Mouse (Mus musculus) neural tube, embryonic 14.5 days (tissue): ENCODE measurements around the gene Col18a1. TPM values are rescaled to one million over a fixed set of nuclear protein-coding genes. Genes with fewer than 3 reads are reported as not detected.

Experiments used
- ATAC-seq: fragments of 200-750 bp; cut with Nextera tagmentation; 2 replicates; pipeline ENCODE4 v1.8.0; 2017; ENCODE audit warnings: low read depth, mild to moderate bottlenecking, moderate TSS enrichment, moderate library complexity
- H3K27ac ChIP-seq: fragments of 300-500 bp; sonication (generic); 2 replicates; pipeline ENCODE4 v1.5.1; 2014; ENCODE audit warnings: low read depth, mild to moderate bottlenecking, control low read depth, low read length, moderate library complexity, mixed read lengths
- H3K27me3 ChIP-seq: fragments of 300-500 bp; sonication (generic); 2 replicates; pipeline ENCODE4 v1.6.1; 2014; ENCODE audit warnings: low read length; ENCODE audit not compliant: control insufficient read depth, insufficient read depth
- H3K36me3 ChIP-seq: fragments of 300-500 bp; sonication (generic); 2 replicates; pipeline ENCODE4 v1.6.1; 2014; ENCODE audit warnings: low read length, mixed read lengths; ENCODE audit not compliant: control insufficient read depth, insufficient read depth
- H3K4me1 ChIP-seq: fragments of 300-500 bp; sonication (generic); 2 replicates; pipeline ENCODE4 v1.6.1; 2014; ENCODE audit warnings: low read length; ENCODE audit not compliant: control insufficient read depth, insufficient read depth
- H3K4me2 ChIP-seq: fragments of 300-500 bp; sonication (generic); 2 replicates; pipeline ENCODE4 v1.6.1; 2014; ENCODE audit warnings: mild to moderate bottlenecking, low read depth, low read length, control low read depth
- H3K4me3 ChIP-seq: fragments of 300-500 bp; sonication (generic); 2 replicates; pipeline ENCODE4 v1.5.1; 2014; ENCODE audit warnings: low read depth, low read length, control low read depth, mixed read lengths
- H3K9ac ChIP-seq: fragments of 300-500 bp; sonication (generic); replicated peaks from 2 replicates; pipeline ENCODE4 v1.6.1; 2014; ENCODE audit warnings: low read depth, mild to moderate bottlenecking, control low read depth, low read length, mixed read lengths
- H3K9me3 ChIP-seq: fragments of 300-500 bp; sonication (generic); 2 replicates; pipeline ENCODE4 v1.6.1; 2016; ENCODE audit warnings: low read length; ENCODE audit not compliant: control insufficient read depth
- WGBS: fragments of 180-500 bp; shearing (Covaris S2); extraction: QIAGEN DNeasy Blood & Tissue Kit; methylation state at CpG from one replicate; pipeline ENCODE4 v1.1.7; 2014; 5-methylcytosine and 5-hydroxymethylcytosine counted together
- polyA plus RNA-seq: library from polyadenylated mRNA; unstranded; fragments of >200 nt; fragmentation: Nextera tagmentation; extraction: Ambion mirVana; gene quantifications from 2 replicates; pipeline ENCODE4 v1.2.1, GENCODE M21; 2014

The Col18a1 gene
- polyA plus RNA-seq, 1 experiment from 2014 or later: 5.3 TPM

- no peak overlapping the region for H3K9ac ChIP-seq
- ATAC-seq: no peak
- 68% methylated on average over 19 of the region's 19 CpGs for WGBS
Measured at GRCm38 (mm10) chr10:77113489-77114240, 52.7 kb downstream of the Col18a1 start.

DNA sequence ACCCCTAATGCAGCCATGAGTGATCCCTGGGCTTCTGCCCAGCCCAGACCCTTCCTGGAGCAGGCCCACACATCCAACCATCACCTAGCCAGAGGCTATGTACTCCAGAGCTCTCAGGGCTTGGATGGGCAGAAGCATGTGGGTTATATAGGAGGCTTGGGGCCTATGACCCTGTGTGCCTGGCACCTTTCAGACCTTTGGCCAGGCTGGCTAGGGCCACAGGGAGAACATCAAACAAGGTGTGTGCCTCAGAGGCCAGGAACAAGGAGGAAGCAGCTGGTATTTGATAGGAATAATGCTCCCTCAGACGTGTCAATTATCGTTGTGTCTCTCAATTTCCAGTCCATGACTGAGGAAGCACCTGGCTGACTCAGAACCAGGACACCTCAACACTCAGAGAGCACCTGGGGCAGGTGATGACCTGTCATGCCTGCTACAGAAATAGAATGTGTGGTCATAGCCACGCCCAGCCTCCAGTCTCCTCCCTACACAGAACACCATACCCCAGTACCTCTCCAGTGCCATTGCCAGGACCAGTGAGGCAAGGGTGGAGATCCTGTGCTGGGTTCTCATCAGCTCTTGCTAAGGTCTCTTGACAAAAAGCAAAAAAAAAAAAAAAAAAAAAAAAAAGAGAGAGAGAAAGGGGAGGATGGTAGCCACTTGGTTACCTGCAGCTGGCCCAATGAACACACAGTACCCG is 54.6 kb downstream of the Col18a1 start:
- no peaks in the 10 kb centered on the region for H3K36me3 ChIP-seq
- H3K4me3 ChIP-seq: no peak overlapping the region
- WGBS: 94% methylated on average over 4 of the region's 4 CpGs
- no peak for ATAC-seq
- H3K9ac ChIP-seq: no peak overlapping the region
- no peaks in the 10 kb centered on the region for H3K4me1 ChIP-seq
- no peak overlapping the region for H3K4me2 ChIP-seq
- no peaks in the 10 kb centered on the region for H3K9me3 ChIP-seq
- H3K27ac ChIP-seq: no peak overlapping the region
- no peaks in the 10 kb centered on the region for H3K27me3 ChIP-seq

More at GRCm38 (mm10) chr10:77113489-77114240, 52.7 kb downstream of the Col18a1 start:
- Histone ChIP-seq H3K4me3 (no peak overlapping the region), H3K4me2 (no peak overlapping the region), H3K27me3 (no peaks in the 10 kb centered on the region), H3K4me1 (no peaks in the 10 kb centered on the region), H3K9me3 (no peaks in the 10 kb centered on the region), H3K27ac (no peak overlapping the region), H3K36me3 (no peaks in the 10 kb centered on the region)

DNA sequence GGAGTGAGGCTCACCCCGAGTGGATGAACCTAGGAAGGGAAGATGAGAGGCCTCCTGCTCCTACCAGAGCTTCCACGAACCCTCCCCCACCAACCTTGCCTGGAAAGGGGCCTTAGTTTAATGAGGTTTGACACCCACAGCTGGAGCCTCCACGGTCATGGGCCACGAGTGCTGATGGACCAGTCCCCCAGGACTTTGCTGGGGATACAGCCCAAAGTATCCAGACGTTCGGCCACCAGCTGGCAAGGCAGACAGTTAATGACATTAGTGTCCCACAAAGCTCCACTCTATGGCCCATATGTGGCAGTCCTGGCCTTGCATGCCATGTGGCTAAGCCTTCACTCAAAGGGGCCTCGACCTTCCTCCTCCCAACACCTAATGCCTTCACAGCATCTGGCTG is 55.5 kb downstream of the Col18a1 start:
- Histone ChIP-seq H3K36me3 (no peaks in the 10 kb centered on the region), H3K4me2 (no peak overlapping the region), H3K27ac (no peak overlapping the region), H3K9ac (no peak overlapping the region), H3K27me3 (no peaks in the 10 kb centered on the region), H3K9me3 (no peaks in the 10 kb centered on the region), H3K4me1 (no peaks in the 10 kb centered on the region), H3K4me3 (no peak overlapping the region)
- WGBS: 64% methylated on average over 7 of the region's 7 CpGs
- no peak for ATAC-seq

DNA sequence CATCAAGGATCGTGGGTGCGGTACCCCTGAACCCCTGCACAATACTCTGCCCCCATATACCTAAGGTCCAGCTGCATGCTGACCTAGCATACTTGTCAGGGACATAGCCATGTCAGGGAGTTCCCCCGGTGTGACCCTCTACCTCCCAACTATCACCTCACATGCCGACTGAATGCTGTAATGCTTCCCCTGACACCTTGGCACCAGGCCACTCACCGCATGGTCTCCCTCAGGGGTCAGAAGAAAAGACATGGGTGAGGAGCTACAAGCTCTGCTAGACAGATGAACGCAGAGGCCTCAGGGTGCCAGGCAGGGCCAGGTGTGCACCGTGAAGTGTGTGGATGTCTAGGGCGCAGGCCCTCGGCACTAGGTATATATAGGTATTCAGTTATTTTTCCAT is 56.3 kb downstream of the Col18a1 start:
- Histone ChIP-seq H3K4me2 (no peak overlapping the region), H3K36me3 (no peaks in the 10 kb centered on the region), H3K9me3 (no peaks in the 10 kb centered on the region), H3K9ac (no peak overlapping the region), H3K27ac (no peak overlapping the region), H3K4me3 (no peak overlapping the region), H3K4me1 (no peaks in the 10 kb centered on the region), H3K27me3 (no peaks in the 10 kb centered on the region)
- no peak for ATAC-seq
- WGBS: 95% methylated on average over 9 of the region's 9 CpGs

DNA sequence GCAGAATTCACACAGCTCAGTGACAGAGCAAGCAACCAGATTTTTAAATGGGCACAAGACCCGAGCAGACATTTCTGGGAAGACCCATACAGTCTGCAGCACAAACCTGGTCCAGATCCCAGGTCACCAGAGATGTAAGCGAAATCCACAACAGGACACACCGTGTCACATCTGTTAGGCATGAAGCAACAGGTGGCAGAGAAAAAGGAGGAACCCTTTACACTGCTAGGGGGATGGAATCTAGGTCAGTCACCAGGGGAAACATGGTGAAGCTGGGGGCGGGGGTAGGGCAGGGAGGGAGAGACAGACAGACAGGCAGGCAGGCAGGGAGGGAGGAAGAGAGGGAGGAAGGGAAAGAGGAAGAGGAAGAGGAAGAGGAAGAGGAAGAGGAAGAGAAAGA is 58.2 kb downstream of the Col18a1 start:
- Histone ChIP-seq H3K36me3 (no peaks in the 10 kb centered on the region), H3K9ac (no peak overlapping the region), H3K27ac (no peak overlapping the region), H3K4me1 (no peaks in the 10 kb centered on the region), H3K27me3 (no peaks in the 10 kb centered on the region), H3K9me3 (no peaks in the 10 kb centered on the region), H3K4me3 (no peak overlapping the region), H3K4me2 (no peak overlapping the region)
- WGBS: 93% methylated on average over 4 of the region's 4 CpGs
- ATAC-seq: no peak

DNA sequence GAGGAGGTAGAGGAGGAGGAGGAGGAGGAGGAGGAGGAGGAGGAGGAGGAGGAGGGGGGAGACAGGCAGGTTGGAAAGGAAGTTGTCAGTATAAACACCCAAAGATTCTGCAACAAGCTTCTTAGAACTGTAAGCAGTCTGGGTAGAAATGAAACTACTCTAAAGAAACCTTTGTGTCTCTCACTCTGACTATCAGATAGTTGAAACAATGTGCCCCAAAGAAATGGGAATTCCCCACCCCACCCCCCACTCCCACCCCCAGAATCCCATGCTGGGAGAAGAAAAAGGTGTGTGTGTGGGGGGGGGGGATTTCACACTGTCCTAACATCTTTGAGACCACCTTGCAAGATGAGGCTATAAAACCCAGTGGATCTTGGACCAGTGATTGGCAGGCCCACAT is 62.0 kb downstream of the Col18a1 start:
- Histone ChIP-seq H3K27ac (no peak overlapping the region), H3K4me2 (no peak overlapping the region), H3K36me3 (no peaks in the 10 kb centered on the region), H3K9me3 (no peaks in the 10 kb centered on the region), H3K4me3 (no peak overlapping the region), H3K27me3 (no peaks in the 10 kb centered on the region), H3K4me1 (no peaks in the 10 kb centered on the region), H3K9ac (no peak overlapping the region)
- no peak for ATAC-seq

GRCm38 (mm10) chr10:77103689-77104088 is 62.7 kb downstream of the Col18a1 start:
- Histone ChIP-seq H3K27ac (no peak overlapping the region), H3K36me3 (no peaks in the 10 kb centered on the region), H3K9me3 (no peaks in the 10 kb centered on the region), H3K27me3 (no peaks in the 10 kb centered on the region), H3K4me2 (no peak overlapping the region), H3K4me1 (no peaks in the 10 kb centered on the region), H3K9ac (no peak overlapping the region), H3K4me3 (no peak overlapping the region)
- ATAC-seq: no peak
- WGBS: 63% methylated on average over 8 of the region's 8 CpGs

- no peak for ATAC-seq
- WGBS: 88% methylated on average over 4 of the region's 4 CpGs
- no peaks in the 10 kb centered on the region for H3K27me3 ChIP-seq
- no peaks in the 10 kb centered on the region for H3K4me1 ChIP-seq
- H3K36me3 ChIP-seq: no peaks in the 10 kb centered on the region
- no peak overlapping the region for H3K9ac ChIP-seq
- no peak overlapping the region for H3K27ac ChIP-seq
- no peak overlapping the region for H3K4me3 ChIP-seq
- H3K9me3 ChIP-seq: no peaks in the 10 kb centered on the region
- no peak overlapping the region for H3K4me2 ChIP-seq
Measured at GRCm38 (mm10) chr10:77099777-77100176, 66.6 kb downstream of the Col18a1 start.

- WGBS: 85% methylated on average over 2 of the region's 2 CpGs
- H3K27me3 ChIP-seq: no peaks in the 10 kb centered on the region
- no peak for ATAC-seq
Measured at GRCm38 (mm10) chr10:77098619-77099018, 67.7 kb downstream of the Col18a1 start.

More at GRCm38 (mm10) chr10:77098619-77099018, 67.7 kb downstream of the Col18a1 start:
- no peaks in the 10 kb centered on the region for H3K4me1 ChIP-seq
- H3K27ac ChIP-seq: no peak overlapping the region
- H3K9me3 ChIP-seq: no peaks in the 10 kb centered on the region
- no peak overlapping the region for H3K4me2 ChIP-seq
- no peaks in the 10 kb centered on the region for H3K36me3 ChIP-seq
- no peak overlapping the region for H3K4me3 ChIP-seq
- H3K9ac ChIP-seq: no peak overlapping the region
